Mouse (Mus musculus) thymus, adult 2 months (tissue): ENCODE data around the gene Idh3a.

Source experiments
- CTCF ChIP-seq: fragments of 200-500 bp; IDR thresholded peaks from 2 replicates; pipeline ENCODE4 v1.5.1; 2012; ENCODE audit warnings: mild to moderate bottlenecking, control low read depth, low read length, moderate library complexity, borderline replicate concordance; ENCODE audit not compliant: control insufficient read depth, poor library complexity, insufficient read depth; ENCODE audit errors: extremely low read depth
- POLR2A ChIP-seq: fragments of 200-500 bp; IDR thresholded peaks from 2 replicates; pipeline ENCODE4 v1.6.1; 2012; ENCODE audit warnings: mild to moderate bottlenecking, low read length, control low read depth, moderate library complexity; ENCODE audit not compliant: control insufficient read depth, poor library complexity, insufficient read depth; ENCODE audit errors: extremely low read depth

DNA sequence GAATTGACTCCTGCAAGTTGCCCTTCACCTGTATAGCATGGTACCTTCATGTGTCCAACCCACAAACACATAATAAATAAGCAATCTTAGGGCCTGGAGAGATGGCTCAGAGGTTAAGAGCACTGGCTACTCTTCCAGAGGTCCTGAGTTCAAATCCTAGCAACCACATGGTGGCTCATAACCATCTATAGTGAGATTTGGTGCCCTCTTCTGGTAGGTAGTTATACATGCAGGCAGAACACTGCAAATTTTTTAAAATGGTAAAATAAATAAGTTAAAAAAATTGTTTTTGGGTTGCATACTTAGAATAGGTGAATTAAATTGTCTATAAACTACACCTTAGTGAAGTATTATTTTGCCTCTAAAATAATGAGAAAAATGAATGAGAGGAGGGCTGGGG lies 44.8 kb downstream of the Idh3a start:
- TF ChIP-seq CTCF: no peak
- TF ChIP-seq POLR2A: no peak
